13 mouse cellular contexts compared by ENCODE assay signal in the genomic region with DNA sequence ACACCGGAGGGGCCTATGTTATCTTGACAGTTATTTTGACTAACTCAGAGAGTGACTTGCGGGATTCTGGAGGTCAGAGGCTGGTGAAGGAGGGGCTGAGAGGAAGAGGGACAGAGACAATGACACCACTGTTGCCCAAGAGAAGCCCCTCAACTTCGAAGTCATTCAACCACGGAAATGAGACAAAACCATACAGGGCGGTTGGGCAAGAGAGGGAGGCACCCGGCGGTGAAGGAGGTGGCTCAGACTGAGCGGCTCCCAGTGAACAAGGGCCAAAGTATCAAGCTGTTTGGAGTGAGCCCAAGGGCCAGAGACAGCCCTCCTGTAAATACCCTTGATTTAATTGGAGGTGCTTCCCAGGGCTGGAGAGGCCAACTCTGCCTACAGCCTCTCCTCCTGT. TPM values are rescaled to one million over a fixed set of nuclear protein-coding genes. Genes with fewer than 3 reads are reported as not detected.
DNase-seq lines count a peak whose midpoint lies in the region; ATAC-seq and TF ChIP-seq lines count a peak whose summit lies in the region.
"Had no signal": no experiment of that assay in that cellular context is flagged by ENCODE, and none has a peak within 500 bp of the region (broad histone marks: within the 10 kb centered on the region; RNA-seq: fewer than 3 reads in every experiment).

No protein-coding gene starts in this region.

- DNase-seq in lung, adult 18-20 months: peak; percentile 68 to 74
- no peak for DNase-seq in lung, postnatal 10 days
- DNase-seq in liver, postnatal 0 days: peak; percentile 79
- DNase-seq in right cerebral cortex, postnatal 14 days: no peak
- no peak for DNase-seq in midbrain, embryonic 10.5 days (ENCODE audit: low spot score)
- no peak for DNase-seq in testis, postnatal 14 days (ENCODE audit: low spot score)
- DNase-seq: adrenal gland, postnatal 10 days; heart, adult 11 months had no signal

- H3K36me3 ChIP-seq in kidney, embryonic 15.5 days: no peaks in the 10 kb centered on the region
- no peaks in the 10 kb centered on the region for H3K36me3 ChIP-seq in liver, postnatal 0 days (replicated peaks; ENCODE audit: insufficient read depth, low read length)
- no peaks in the 10 kb centered on the region for H3K36me3 ChIP-seq in midbrain, embryonic 10.5 days
- H3K36me3 ChIP-seq: embryonic facial prominence, embryonic 10.5 days; limb, embryonic 13.5 days had no signal

- no peak for TF ChIP-seq CTCF in liver, postnatal 0 days (IDR thresholded peaks at IDR 0.05; ENCODE audit: low read depth)

- peak; percentile 52; the same call in 1 of the 2 replicates for TF ChIP-seq EP300 in liver, postnatal 0 days (IDR thresholded peaks at IDR 0.05; ENCODE audit: low read depth)

- peak overlapping the region; percentile 45; the same call in 1 of the 2 replicates for H3K27ac ChIP-seq in kidney, embryonic 15.5 days
- H3K27ac ChIP-seq in liver, postnatal 0 days (ENCODE audit: low read depth): peak overlapping the region; percentile 91
- no peak overlapping the region for H3K27ac ChIP-seq in midbrain, embryonic 10.5 days (replicated peaks)
- H3K27ac ChIP-seq: embryonic facial prominence, embryonic 10.5 days; limb, embryonic 13.5 days had no signal

- 43% methylated on average over 8 of the region's 8 CpGs for WGBS in kidney, embryonic 15.5 days
- WGBS in liver, postnatal 0 days (ENCODE audit: insufficient replicate concordance): 7% methylated on average over 8 of the region's 8 CpGs
- 56% methylated on average over 8 of the region's 8 CpGs for WGBS in midbrain, embryonic 10.5 days

- no peak for ATAC-seq in kidney, embryonic 15.5 days (replicated peaks; ENCODE audit: low FRiP score)
- ATAC-seq in liver, postnatal 0 days: peak; percentile 79
- ATAC-seq in neutrophil, adult 5-6 weeks (ENCODE audit: extremely low read depth, insufficient number of reproducible peaks, low FRiP score, poor library complexity, severe bottlenecking): peak; percentile 80
- ATAC-seq: forebrain, embryonic 14.5 days had no signal

- H3K9me3 ChIP-seq in kidney, embryonic 15.5 days (replicated peaks): no peaks in the 10 kb centered on the region
- no peaks in the 10 kb centered on the region for H3K9me3 ChIP-seq in liver, postnatal 0 days (ENCODE audit: low read length)
- H3K9me3 ChIP-seq in midbrain, embryonic 10.5 days (replicated peaks): no peaks in the 10 kb centered on the region
- H3K9me3 ChIP-seq: embryonic facial prominence, embryonic 10.5 days; limb, embryonic 13.5 days had no signal

- peaks cover 43% of the 10 kb centered on the region for H3K4me1 ChIP-seq in kidney, embryonic 15.5 days
- peaks cover 37% of the 10 kb centered on the region for H3K4me1 ChIP-seq in liver, postnatal 0 days (ENCODE audit: insufficient read depth)
- peaks cover 14% of the 10 kb centered on the region for H3K4me1 ChIP-seq in midbrain, embryonic 10.5 days

- no peak overlapping the region for H3K9ac ChIP-seq in kidney, embryonic 15.5 days
- H3K9ac ChIP-seq in liver, postnatal 0 days (replicated peaks): no peak overlapping the region
- H3K9ac ChIP-seq: limb, embryonic 13.5 days had no signal

- H3K4me2 ChIP-seq in kidney, embryonic 15.5 days: no peak overlapping the region
- H3K4me2 ChIP-seq in liver, postnatal 0 days (ENCODE audit: low read depth, low read length): peak overlapping the region; percentile 27; the same call in 1 of the 2 replicates
- H3K4me2 ChIP-seq: limb, embryonic 13.5 days had no signal

- no peaks in the 10 kb centered on the region for H3K27me3 ChIP-seq in kidney, embryonic 15.5 days
- no peaks in the 10 kb centered on the region for H3K27me3 ChIP-seq in liver, postnatal 0 days (ENCODE audit: insufficient read depth, low read length)
- peaks cover 6% of the 10 kb centered on the region; the same call in 1 of the 2 replicates for H3K27me3 ChIP-seq in midbrain, embryonic 10.5 days (ENCODE audit: low read depth, poor library complexity, severe bottlenecking)
- H3K27me3 ChIP-seq: limb, embryonic 13.5 days had no signal

- no peak overlapping the region for H3K4me3 ChIP-seq in kidney, embryonic 15.5 days (replicated peaks)
- H3K4me3 ChIP-seq in liver, postnatal 0 days (ENCODE audit: low read depth, low read length): no peak overlapping the region
- H3K4me3 ChIP-seq in midbrain, embryonic 10.5 days: no peak overlapping the region
- H3K4me3 ChIP-seq: embryonic facial prominence, embryonic 10.5 days; limb, embryonic 13.5 days had no signal

RNA-seq across cellular contexts. Expression of a gene that starts 13.3 kb away (rescaled TPM):
- 56.2 and 60.2 TPM in 2 replicates for polyA plus RNA-seq in kidney, embryonic 15.5 days (2015; fragmentation: Nextera tagmentation; extraction: Ambion mirVana)
- 17.7 and 22.4 TPM in 2 replicates for polyA plus RNA-seq in liver, postnatal 0 days (2015; fragmentation: Nextera tagmentation; extraction: Ambion mirVana)
- total RNA-seq in neutrophil, adult 5-6 weeks (2017): 1,152 and 1,215 TPM in 2 replicates
- 29.0 and 29.4 TPM in 2 replicates for polyA plus RNA-seq in midbrain, embryonic 10.5 days (2016; fragmentation: Nextera tagmentation; extraction: Ambion mirVana)

Comparison
In these comparisons a context has a peak if more than half of its experiments do, and no peak if none do; other contexts are left out.
1. DNase-seq: peak in lung, adult 18-20 months (2 of 2) and liver, postnatal 0 days (single experiment); none in lung, postnatal 10 days (single experiment), right cerebral cortex, postnatal 14 days (single experiment), midbrain, embryonic 10.5 days (single experiment) and testis, postnatal 14 days (single experiment).